Mouse (Mus musculus): ENCODE data around the gene Nek7. TPM values are rescaled to one million over a fixed set of nuclear protein-coding genes. Genes with fewer than 3 reads are reported as not detected.

Nek7 gene
- total RNA-seq, 2 experiments from 2014 or later = 31.0 to 31.3 TPM

DNA sequence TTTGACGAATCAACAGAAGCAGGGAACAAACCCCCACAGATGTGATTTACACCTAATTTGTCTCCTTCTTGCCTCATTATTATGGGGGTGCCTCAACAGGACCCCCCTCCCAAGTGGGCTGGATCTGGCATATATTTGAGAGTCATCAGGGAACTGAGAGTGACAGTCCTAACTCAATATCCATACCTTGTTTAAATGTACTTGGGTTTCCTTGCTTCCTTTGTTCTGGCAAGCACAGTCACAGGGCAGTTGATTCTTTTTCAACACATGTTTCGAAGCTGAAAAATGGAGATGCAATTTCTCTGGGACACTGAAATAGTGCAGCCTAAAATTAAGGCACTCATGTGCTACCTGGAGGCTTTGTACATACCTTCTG lies 170.5 kb downstream of the Nek7 start:
- intact Hi-C loops (cut with DNase I) = no loop called here
- DNase-seq (ENCODE audit: low spot score in 2 of 2) = no peak

DNA sequence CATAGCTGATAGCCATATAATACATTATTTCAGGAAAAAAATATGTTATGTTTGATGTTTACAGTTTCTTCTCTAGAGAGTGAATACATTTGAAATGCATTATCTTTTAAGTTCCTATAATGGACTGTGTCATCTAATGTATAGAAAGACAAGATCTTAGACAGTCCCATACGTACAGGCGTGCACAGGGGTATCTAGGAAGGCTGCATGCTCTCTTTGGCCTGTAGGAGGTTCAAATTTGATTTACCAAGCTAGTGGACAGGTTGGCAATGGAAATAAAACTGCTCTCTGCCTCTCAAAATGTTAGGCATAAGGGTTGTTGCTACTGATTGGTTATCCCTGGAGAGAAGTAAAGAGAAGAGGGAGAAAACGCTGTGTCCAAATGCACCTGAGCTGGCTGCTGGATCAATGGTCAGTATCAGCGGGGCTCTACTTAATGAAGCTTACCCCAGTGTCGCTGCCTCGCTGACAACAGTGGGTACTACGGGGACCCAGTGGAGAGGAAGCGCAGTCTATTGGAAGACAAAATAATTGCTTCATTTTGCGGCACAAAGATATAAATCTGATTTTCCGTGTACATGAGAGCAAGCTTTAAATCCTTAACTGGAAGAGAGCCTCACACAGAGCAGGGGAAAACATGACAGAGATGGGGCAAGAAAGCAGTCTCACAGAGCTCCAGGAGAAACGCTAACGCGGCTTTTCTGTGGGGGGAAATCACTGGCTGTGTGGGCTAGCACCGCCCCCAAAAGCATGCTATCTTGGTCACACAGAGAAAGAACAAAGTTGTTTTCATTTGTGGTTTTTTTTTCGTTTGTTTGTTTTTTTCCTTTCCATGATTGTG lies 171.1 kb downstream of the Nek7 start:
- intact Hi-C loops (cut with DNase I) = no loop called here
- no peak for DNase-seq (ENCODE audit: low spot score in 2 of 2)

DNA sequence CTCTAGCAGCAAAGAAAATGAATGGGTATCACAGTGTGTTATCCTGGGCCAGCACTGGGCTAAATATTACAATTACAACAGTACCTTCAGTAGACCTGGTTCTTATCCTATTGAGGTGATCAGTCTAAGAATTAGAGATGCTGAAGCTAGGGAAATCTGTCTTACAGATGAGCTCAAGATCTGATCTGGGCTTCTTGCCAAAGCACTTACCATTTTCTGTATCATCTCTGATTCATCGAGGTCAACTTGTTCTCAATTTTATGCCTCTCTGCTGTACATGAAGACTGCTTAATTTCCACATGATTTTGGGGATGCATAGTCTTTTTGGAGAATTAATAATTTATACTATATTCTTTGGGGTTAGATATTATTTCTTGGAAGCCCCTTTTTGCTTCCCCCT lies 173.1 kb downstream of the Nek7 start:
- DNase-seq (ENCODE audit: low spot score in 2 of 2) = no peak
- intact Hi-C loops (cut with DNase I) = no loop called here

Other genes starting within 250 kb of the Nek7 start
- gene Lhx9, start 228.4 kb upstream of the Nek7 start, total RNA-seq (2021) = under 1 TPM; 0.66 to 0.85 TPM
- 10 to 100 TPM; 14.4 to 15.8 TPM for gene 2310009B15Rik, start 236.7 kb upstream of the Nek7 start, total RNA-seq (2021)

Measured in left cerebral cortex, postnatal 25 days (tissue).